Mouse (Mus musculus) liver, adult 2 months (tissue): ENCODE measurements at regions not wholly inside any gene's neighbourhood (a gene's known extent, or its start where the extent isn't known, plus 50 kb on each side); places are given as distances from the start of the nearest gene placed in this dataset.

Experiments used
- DNase-seq: peaks from one replicate; pipeline ENCODE4 v3.0.0-alpha.2; 2011; ENCODE audit warnings: low read depth, low spot score; ENCODE audit errors: extremely low read depth
- H3K27ac ChIP-seq: fragments of 200-500 bp; replicated peaks from 2 replicates; pipeline ENCODE4 v1.5.1; 2012; ENCODE audit warnings: low read depth, mild to moderate bottlenecking, control low read depth, inconsistent platforms, low read length; ENCODE audit not compliant: insufficient read depth
- H3K27me3 ChIP-seq: fragments of 200-500 bp; 2 replicates; pipeline ENCODE4 v1.6.1; 2012; ENCODE audit warnings: mild to moderate bottlenecking, moderate library complexity, low read length, inconsistent platforms; ENCODE audit not compliant: control insufficient read depth, insufficient read depth
- H3K36me3 ChIP-seq: fragments of 200-500 bp; 2 replicates; pipeline ENCODE4 v1.6.1; 2012; ENCODE audit warnings: low read length, inconsistent platforms; ENCODE audit not compliant: control insufficient read depth, insufficient read depth
- H3K4me1 ChIP-seq: fragments of 200-500 bp; 2 replicates; pipeline ENCODE4 v1.6.1; 2011; ENCODE audit warnings: low read length; ENCODE audit not compliant: control insufficient read depth, insufficient read depth
- H3K4me3 ChIP-seq: fragments of 200-500 bp; 2 replicates; pipeline ENCODE4 v1.5.1; 2011; ENCODE audit warnings: low read depth, mild to moderate bottlenecking, control low read depth, low read length, moderate library complexity; ENCODE audit not compliant: insufficient read depth
- H3K79me2 ChIP-seq: fragments of 200-500 bp; 2 replicates; pipeline ENCODE4 v1.6.1; 2012; ENCODE audit warnings: inconsistent platforms, mild to moderate bottlenecking, low read length, moderate library complexity; ENCODE audit not compliant: control insufficient read depth, insufficient read depth
- H3K9ac ChIP-seq: fragments of 200-500 bp; 2 replicates; pipeline ENCODE4 v1.6.1; 2012; ENCODE audit warnings: low read depth, mild to moderate bottlenecking, control low read depth, inconsistent platforms, low read length
- CTCF ChIP-seq: fragments of 200-500 bp; IDR thresholded peaks from 2 replicates; pipeline ENCODE4 v1.5.1; 2011; ENCODE audit warnings: low read depth, low read length, control low read depth
- POLR2A ChIP-seq: fragments of 200-500 bp; IDR thresholded peaks from 2 replicates; pipeline ENCODE4 v1.6.1; 2011; ENCODE audit warnings: low read length, control low read depth; ENCODE audit not compliant: insufficient read depth; ENCODE audit errors: extremely low read depth
- WGBS: fragments of 180-500 bp; shearing (Covaris S2); methylation state at CpG from one replicate; pipeline ENCODE4 v1.1.7; 2018; 5-methylcytosine and 5-hydroxymethylcytosine counted together

GRCm38 (mm10) chr2:64706646-64707177, 318.1 kb downstream of the Grb14 start:
- DNase-seq = no peak
- Histone ChIP-seq H3K9ac (no peak overlapping the region), H3K4me3 (no peak overlapping the region), H3K4me1 (no peaks in the 10 kb centered on the region), H3K27ac (no peak overlapping the region), H3K36me3 (no peaks in the 10 kb centered on the region), H3K27me3 (no peaks in the 10 kb centered on the region), H3K79me2 (no peaks in the 10 kb centered on the region)
- TF ChIP-seq POLR2A = no peak
- WGBS = 85% methylated on average over 1 of the region's 1 CpGs

DNA sequence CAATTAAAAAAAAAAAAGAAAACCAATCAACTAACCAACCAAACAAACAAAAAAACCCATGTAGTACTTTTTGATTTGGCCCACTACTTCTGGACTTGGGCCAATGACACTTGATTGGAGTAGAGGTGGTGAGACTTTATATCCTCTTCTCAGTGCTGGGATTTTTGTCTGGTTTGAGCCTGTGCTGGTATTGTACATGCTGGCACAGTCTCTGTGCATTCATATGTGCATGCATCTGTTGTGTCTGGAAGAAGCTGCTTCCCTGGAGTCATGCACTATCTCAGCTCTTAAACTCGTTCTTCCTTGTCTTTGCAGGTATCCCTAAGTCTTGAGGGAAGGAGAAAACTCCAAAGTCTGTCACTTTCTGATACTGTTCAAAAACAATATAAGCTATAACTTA, 328.8 kb downstream of the Grb14 start:
- no peak overlapping the region for H3K9ac ChIP-seq
- WGBS = 65% methylated on average over 1 of the region's 1 CpGs
- H3K4me1 ChIP-seq = no peaks in the 10 kb centered on the region
- H3K36me3 ChIP-seq = no peaks in the 10 kb centered on the region
- no peak overlapping the region for H3K4me3 ChIP-seq
- H3K27ac ChIP-seq = no peak overlapping the region
- no peak for DNase-seq
- no peaks in the 10 kb centered on the region for H3K27me3 ChIP-seq
- H3K79me2 ChIP-seq = no peaks in the 10 kb centered on the region
- TF ChIP-seq CTCF = no peak
- no peak for TF ChIP-seq POLR2A

DNA sequence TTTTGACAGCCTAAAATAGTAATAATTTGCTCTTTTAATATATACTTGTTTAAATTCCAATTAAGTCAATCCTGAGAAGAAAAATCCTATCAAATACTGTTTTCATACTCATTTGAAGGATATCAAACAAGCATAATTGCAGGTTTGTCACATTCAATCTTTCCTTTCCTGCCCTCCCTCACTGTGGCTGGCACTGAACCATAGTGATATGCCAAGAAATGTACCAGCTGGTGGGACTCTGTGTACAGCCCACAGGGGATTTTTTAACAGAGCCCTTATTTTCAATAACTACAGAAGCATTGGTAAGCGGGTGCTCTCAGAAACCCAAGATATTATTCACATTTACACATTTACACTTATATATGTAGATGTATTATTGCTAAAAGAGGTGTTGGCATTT, 333.3 kb downstream of the Grb14 start:
- Histone ChIP-seq H3K36me3 (no peaks in the 10 kb centered on the region), H3K4me3 (no peak overlapping the region), H3K79me2 (no peaks in the 10 kb centered on the region), H3K9ac (no peak overlapping the region), H3K27ac (no peak overlapping the region), H3K27me3 (no peaks in the 10 kb centered on the region), H3K4me1 (no peaks in the 10 kb centered on the region)
- no peak for TF ChIP-seq POLR2A
- WGBS = 94% methylated on average over 1 of the region's 1 CpGs
- no peak for DNase-seq

- 83% methylated on average over 3 of the region's 3 CpGs for WGBS
- TF ChIP-seq CTCF (no peak), POLR2A (no peak)
- no peaks in the 10 kb centered on the region for H3K27me3 ChIP-seq
- H3K9ac ChIP-seq = no peak overlapping the region
- no peaks in the 10 kb centered on the region for H3K79me2 ChIP-seq
- H3K4me3 ChIP-seq = no peak overlapping the region
- H3K36me3 ChIP-seq = no peaks in the 10 kb centered on the region
- no peaks in the 10 kb centered on the region for H3K4me1 ChIP-seq
- no peak overlapping the region for H3K27ac ChIP-seq
- DNase-seq = no peak
Measured at GRCm38 (mm10) chr2:64690996-64691395, 333.8 kb downstream of the Grb14 start.

DNA sequence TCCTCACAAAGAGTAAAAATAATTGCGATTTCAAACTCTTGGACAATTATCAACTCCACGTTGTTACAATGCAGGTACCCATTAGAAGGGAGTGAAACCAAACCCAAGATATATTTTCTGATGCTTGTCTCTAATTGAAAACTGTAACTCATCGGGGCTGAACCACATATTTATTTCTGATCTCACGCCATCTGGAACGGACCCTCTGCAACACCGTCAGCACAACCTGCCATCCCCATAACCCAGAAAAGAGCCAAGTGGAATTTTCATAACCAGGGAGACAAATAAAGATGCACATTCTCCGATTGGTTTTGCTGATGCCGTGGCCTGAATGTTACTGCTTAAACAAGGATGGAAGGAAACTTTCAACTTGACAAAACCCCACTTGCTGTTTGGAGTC, 338.0 kb downstream of the Grb14 start:
- 94% methylated on average over 8 of the region's 8 CpGs for WGBS
- H3K27ac ChIP-seq = no peak overlapping the region
- no peaks in the 10 kb centered on the region for H3K79me2 ChIP-seq
- H3K4me3 ChIP-seq = no peak overlapping the region
- H3K9ac ChIP-seq = no peak overlapping the region
- TF ChIP-seq CTCF (no peak), POLR2A (no peak)
- H3K36me3 ChIP-seq = no peaks in the 10 kb centered on the region
- H3K4me1 ChIP-seq = no peaks in the 10 kb centered on the region
- H3K27me3 ChIP-seq = no peaks in the 10 kb centered on the region
- no peak for DNase-seq

DNA sequence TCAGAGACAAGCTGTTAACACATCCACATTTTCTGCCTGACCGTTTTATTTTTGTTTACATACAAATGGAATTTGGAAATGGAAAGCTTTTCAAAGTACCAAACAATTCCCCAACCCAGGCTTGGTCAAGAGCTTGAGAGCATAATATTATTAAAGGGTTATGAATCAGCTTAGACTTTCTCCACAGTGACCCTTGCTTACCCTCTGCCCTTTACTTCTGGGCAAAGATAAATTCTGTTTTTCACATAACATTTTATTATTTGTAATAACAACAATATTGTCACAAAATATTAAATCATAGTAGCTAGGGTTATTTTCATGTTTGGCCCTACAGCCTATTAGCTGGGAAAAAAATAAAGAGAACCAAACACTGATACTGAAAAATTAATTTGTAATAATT, 375.2 kb downstream of the Grb14 start:
- Histone ChIP-seq H3K4me3 (no peak overlapping the region), H3K79me2 (no peaks in the 10 kb centered on the region), H3K9ac (no peak overlapping the region), H3K36me3 (no peaks in the 10 kb centered on the region), H3K27ac (no peak overlapping the region), H3K27me3 (no peaks in the 10 kb centered on the region), H3K4me1 (no peaks in the 10 kb centered on the region)
- WGBS = 73% methylated on average over 1 of the region's 1 CpGs
- TF ChIP-seq CTCF (no peak), POLR2A (no peak)
- peak; percentile 12 for DNase-seq
